Mouse (Mus musculus) embryonic facial prominence, embryonic 14.5 days (tissue): ENCODE measurements around the gene Ptgs1. TPM values are rescaled to one million over a fixed set of nuclear protein-coding genes. Genes with fewer than 3 reads are reported as not detected.

Experiments
- polyA plus RNA-seq: library from polyadenylated mRNA; unstranded; fragments of >200 nt; fragmentation: Nextera tagmentation; extraction: Ambion mirVana; gene quantifications from 2 replicates; pipeline ENCODE4 v1.2.1, GENCODE M21; 2014

Ptgs1 gene
- polyA plus RNA-seq, 1 experiment from 2014 or later, result 15.6 TPM

Other genes starting within 250 kb of the Ptgs1 start
- gene Ndufa8, start 181.0 kb upstream of the Ptgs1 start, polyA plus RNA-seq, result 228 and 236 TPM in 2 replicates
- gene Morn5, start 181.0 kb upstream of the Ptgs1 start, polyA plus RNA-seq, result 1.0 and 6.8 TPM in 2 replicates
- 5.3 and 5.4 TPM in 2 replicates for gene Lhx6, start 125.0 kb upstream of the Ptgs1 start, polyA plus RNA-seq
- 35.1 and 38.0 TPM in 2 replicates for gene Mrrf, start 94.0 kb upstream of the Ptgs1 start, polyA plus RNA-seq
- gene Rbm18, start 93.7 kb upstream of the Ptgs1 start, polyA plus RNA-seq, result 73.4 and 81.8 TPM in 2 replicates
- gene Olfr338, start 143.1 kb downstream of the Ptgs1 start, polyA plus RNA-seq, result not detected in 2 replicates
- not detected in 2 replicates for gene Olfr339, start 188.5 kb downstream of the Ptgs1 start, polyA plus RNA-seq
- gene Olfr340, start 222.2 kb downstream of the Ptgs1 start, polyA plus RNA-seq, result not detected in 2 replicates